Mouse (Mus musculus) limb, embryonic 14.5 days (tissue): Measurements from ENCODE around the gene Plcl2. TPM values are rescaled to one million over a fixed set of nuclear protein-coding genes. Genes with fewer than 3 reads are reported as not detected.
"Not testable (repeated sequence)": the region's sequence is repeated elsewhere in the genome, so short reads cannot be mapped to it uniquely, and the experiment has no call there.

Source experiments
- ATAC-seq: fragments of 200-750 bp; cut with Nextera tagmentation; 2 replicates; pipeline ENCODE4 v1.8.0; 2017; ENCODE audit warnings: low read depth, moderate number of reproducible peaks, moderate TSS enrichment; ENCODE audit not compliant: low FRiP score
- DNase-seq: peaks from one replicate; pipeline ENCODE4 v3.0.0-alpha.2; 2015; ENCODE audit warnings: low spot score
- H3K27ac ChIP-seq: fragments of 300-500 bp; sonication (generic); replicated peaks from 2 replicates; pipeline ENCODE4 v1.5.1; 2014; ENCODE audit warnings: low read depth, mild to moderate bottlenecking, low read length, moderate library complexity, mixed read lengths
- H3K27me3 ChIP-seq: fragments of 300-500 bp; sonication (generic); 2 replicates; pipeline ENCODE4 v1.6.1; 2014; ENCODE audit warnings: low read length, mixed read lengths; ENCODE audit not compliant: control insufficient read depth, insufficient read depth
- H3K36me3 ChIP-seq: fragments of 300-500 bp; sonication (generic); 2 replicates; pipeline ENCODE4 v1.6.1; 2014; ENCODE audit warnings: mild to moderate bottlenecking, low read length, moderate library complexity, mixed read lengths; ENCODE audit not compliant: control insufficient read depth, insufficient read depth
- H3K4me1 ChIP-seq: fragments of 300-500 bp; sonication (generic); 2 replicates; pipeline ENCODE4 v1.6.1; 2014; ENCODE audit warnings: antibody characterized with exemption, low read length, mixed read lengths; ENCODE audit not compliant: control insufficient read depth, insufficient read depth
- H3K4me2 ChIP-seq: fragments of 300-500 bp; sonication (generic); replicated peaks from 2 replicates; pipeline ENCODE4 v1.6.1; 2014; ENCODE audit warnings: low read depth, mild to moderate bottlenecking, low read length, moderate library complexity; ENCODE audit not compliant: severe bottlenecking
- H3K4me3 ChIP-seq: fragments of 300-500 bp; sonication (generic); replicated peaks from 2 replicates; pipeline ENCODE4 v1.5.1; 2014; ENCODE audit warnings: low read length
- H3K9ac ChIP-seq: fragments of 300-500 bp; sonication (generic); 2 replicates; pipeline ENCODE4 v1.6.1; 2014; ENCODE audit warnings: mild to moderate bottlenecking, low read depth, low read length, moderate library complexity; ENCODE audit not compliant: severe bottlenecking
- H3K9me3 ChIP-seq: fragments of 300-500 bp; sonication (generic); 2 replicates; pipeline ENCODE4 v1.6.1; 2016; ENCODE audit warnings: low read length; ENCODE audit not compliant: control insufficient read depth
- POLR2A ChIP-seq: fragments of 200-500 bp; IDR thresholded peaks from 2 replicates; pipeline ENCODE4 v1.8.0; 2012; ENCODE audit warnings: inconsistent platforms, mild to moderate bottlenecking, moderate library complexity, borderline replicate concordance; ENCODE audit not compliant: insufficient read depth, insufficient read length; ENCODE audit errors: extremely low read depth
- WGBS: fragments of 180-500 bp; shearing (Covaris S2); extraction: QIAGEN DNeasy Blood & Tissue Kit; methylation state at CpG from one replicate; pipeline ENCODE4 v1.1.7; 2014; 5-methylcytosine and 5-hydroxymethylcytosine counted together
- polyA plus RNA-seq, 2 experiments: library from polyadenylated mRNA; depleted of rRNA in 1 of 2; stranded (reverse) in 1 of 2; unstranded in 1 of 2; fragments of >200 nt; fragmentation: Nextera tagmentation in 1 of 2; extraction: Ambion mirVana in 1 of 2; gene quantifications; 2 replicates each; pipeline versions ENCODE4 v1.2.1 to v1.2.3; 2012 to 2014

Plcl2 gene
- polyA plus RNA-seq, 2 experiments: 4.9 to 6.7 TPM

GRCm38 (mm10) chr17:50628716-50629115 lies 119.5 kb downstream of the Plcl2 start:
- no peaks in the 10 kb centered on the region for H3K36me3 ChIP-seq
- H3K27me3 ChIP-seq: no peaks in the 10 kb centered on the region
- ATAC-seq (no peak), DNase-seq (no peak)
- no peaks in the 10 kb centered on the region for H3K4me1 ChIP-seq
- TF ChIP-seq POLR2A: no peak
- no peaks in the 10 kb centered on the region for H3K9me3 ChIP-seq
- H3K4me3 ChIP-seq: no peak overlapping the region
- no peak overlapping the region for H3K9ac ChIP-seq
- no peak overlapping the region for H3K4me2 ChIP-seq
- H3K27ac ChIP-seq: no peak overlapping the region

GRCm38 (mm10) chr17:50630992-50631391 lies 121.8 kb downstream of the Plcl2 start:
- ATAC-seq, H3K36me3 ChIP-seq, DNase-seq, H3K27ac ChIP-seq, H3K4me2 ChIP-seq, H3K4me3 ChIP-seq, H3K4me1 ChIP-seq, H3K9me3 ChIP-seq, H3K9ac ChIP-seq, H3K27me3 ChIP-seq: not testable (repeated sequence)

DNA sequence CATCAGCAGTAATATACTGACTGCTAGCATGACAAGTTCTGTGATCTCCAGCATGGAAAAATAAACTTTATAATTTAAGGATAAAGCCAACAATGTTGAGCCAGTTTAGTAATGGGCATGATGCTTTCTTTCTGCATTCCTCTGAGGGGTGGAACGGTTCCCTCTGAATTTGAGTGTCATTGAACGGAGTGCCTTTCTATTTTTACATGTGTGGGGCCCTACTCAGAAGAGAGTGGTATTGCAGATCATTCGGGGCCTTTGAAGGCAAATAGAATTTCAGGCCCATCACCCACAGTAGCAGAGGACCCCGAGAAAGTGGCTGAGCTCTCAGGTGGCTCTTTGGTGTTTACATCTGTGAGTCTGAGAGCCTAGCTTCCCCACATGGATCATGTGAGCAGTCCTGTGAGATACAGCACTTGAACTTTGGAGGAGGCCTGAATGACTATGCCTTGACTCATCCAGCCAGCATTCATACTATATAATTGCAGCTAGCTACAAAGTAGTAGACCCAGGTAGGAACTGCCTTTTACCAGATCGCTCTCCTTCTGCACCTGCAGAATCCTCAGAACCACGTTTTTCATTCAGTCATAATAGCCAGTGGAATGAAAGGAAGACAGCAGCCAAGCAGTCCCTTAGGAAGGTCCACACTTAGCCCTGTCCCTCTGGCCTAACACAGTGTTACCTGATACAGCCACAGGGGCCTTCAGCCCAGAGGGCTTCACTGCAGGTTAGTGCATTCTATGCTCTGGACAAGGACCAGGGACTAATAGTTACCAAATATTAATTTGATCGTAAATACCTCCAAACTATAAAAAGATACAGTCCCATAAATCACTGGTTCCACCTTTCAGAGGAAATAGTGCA lies 125.0 kb downstream of the Plcl2 start:
- no peaks in the 10 kb centered on the region for H3K9me3 ChIP-seq
- H3K27me3 ChIP-seq: no peaks in the 10 kb centered on the region
- H3K4me2 ChIP-seq: no peak overlapping the region
- TF ChIP-seq POLR2A: no peak
- no peak for DNase-seq
- no peaks in the 10 kb centered on the region for H3K4me1 ChIP-seq
- no peak for ATAC-seq
- H3K9ac ChIP-seq: no peak overlapping the region
- H3K4me3 ChIP-seq: no peak overlapping the region
- H3K36me3 ChIP-seq: no peaks in the 10 kb centered on the region
- H3K27ac ChIP-seq: no peak overlapping the region
- 60% methylated on average over 7 of the region's 7 CpGs for WGBS

GRCm38 (mm10) chr17:50635961-50636585 lies 126.9 kb downstream of the Plcl2 start:
- no peak for TF ChIP-seq POLR2A
- Histone ChIP-seq H3K4me2 (no peak overlapping the region), H3K27ac (no peak overlapping the region), H3K4me1 (no peaks in the 10 kb centered on the region), H3K36me3 (no peaks in the 10 kb centered on the region), H3K27me3 (no peaks in the 10 kb centered on the region), H3K9ac (no peak overlapping the region), H3K9me3 (no peaks in the 10 kb centered on the region), H3K4me3 (no peak overlapping the region)
- DNase-seq: no peak
- WGBS: 63% methylated on average over 8 of the region's 8 CpGs
- ATAC-seq: no peak

DNA sequence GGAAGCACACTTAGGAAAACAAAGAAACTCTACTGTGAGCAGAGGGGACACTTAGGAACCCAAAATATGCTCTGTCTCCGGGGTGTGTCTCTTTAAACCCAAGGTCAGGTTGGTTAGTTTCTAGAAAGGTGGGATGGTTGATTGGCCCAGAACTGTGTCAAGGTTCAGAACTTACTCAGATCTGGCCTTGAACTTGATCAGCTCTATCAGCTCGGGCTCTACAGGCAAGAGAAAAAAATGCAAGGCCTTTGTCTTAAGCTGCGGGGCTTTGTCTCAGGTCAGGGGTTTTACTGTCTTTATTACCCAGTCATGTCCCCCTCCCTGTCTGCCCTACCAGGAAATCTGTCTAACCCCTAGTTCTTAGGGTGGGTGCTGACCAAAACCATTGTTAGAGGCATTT lies 129.6 kb downstream of the Plcl2 start:
- Histone ChIP-seq H3K9me3 (no peaks in the 10 kb centered on the region), H3K4me1 (0 out of 2 replicates have a peak, but pooled peaks cover under 1% of the 10 kb centered on the region), H3K4me3 (no peak overlapping the region), H3K4me2 (no peak overlapping the region), H3K9ac (no peak overlapping the region), H3K27ac (no peak overlapping the region), H3K36me3 (no peaks in the 10 kb centered on the region), H3K27me3 (no peaks in the 10 kb centered on the region)
- ATAC-seq: no peak
- WGBS: 77% methylated on average over 3 of the region's 3 CpGs
- no peak for DNase-seq
- no peak for TF ChIP-seq POLR2A
